Mouse (Mus musculus): ENCODE measurements around the gene Dab2ip.

DNA sequence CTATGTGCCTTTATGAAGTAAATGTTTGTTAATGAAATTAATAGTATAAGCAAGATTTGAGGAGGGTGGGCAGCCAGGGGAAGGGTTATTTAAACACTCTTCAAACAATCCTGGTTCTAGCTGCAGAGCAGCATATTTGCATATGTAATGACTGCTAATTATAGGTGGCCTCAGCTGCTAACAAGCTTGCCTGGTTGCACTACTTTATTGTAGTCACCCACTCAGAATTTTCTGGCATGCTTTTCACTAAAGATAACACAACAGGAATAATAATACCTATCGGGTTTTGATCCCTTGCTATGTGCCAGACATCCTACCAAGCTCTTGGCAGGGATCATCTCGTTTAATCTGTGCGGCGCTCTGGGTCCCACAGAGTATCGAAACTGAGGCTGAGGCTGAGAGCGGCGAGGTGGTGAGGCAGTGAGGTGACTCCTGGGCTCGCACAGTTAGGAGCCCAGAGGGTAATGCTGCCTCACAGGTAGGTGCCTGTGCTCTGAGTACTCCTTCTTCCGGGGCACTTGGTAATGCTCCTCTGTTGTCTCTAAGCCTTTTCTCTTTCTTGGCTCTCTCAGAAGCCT lies 126.8 kb downstream of the Dab2ip start:
- TF ChIP-seq CTCF (IDR thresholded peaks at IDR 0.05; ENCODE audit: low read depth, low read length) (no peak), POLR2A (IDR thresholded peaks at IDR 0.05; ENCODE audit: extremely low read depth, insufficient read depth, low read length) (no peak)

Measured in liver, adult 2 months (tissue).